Mouse (Mus musculus): ENCODE measurements at regions not wholly inside any gene's neighbourhood (a gene's known extent, or its start where the extent isn't known, plus 50 kb on each side); places are given as distances from the start of the nearest gene placed in this dataset.

DNA sequence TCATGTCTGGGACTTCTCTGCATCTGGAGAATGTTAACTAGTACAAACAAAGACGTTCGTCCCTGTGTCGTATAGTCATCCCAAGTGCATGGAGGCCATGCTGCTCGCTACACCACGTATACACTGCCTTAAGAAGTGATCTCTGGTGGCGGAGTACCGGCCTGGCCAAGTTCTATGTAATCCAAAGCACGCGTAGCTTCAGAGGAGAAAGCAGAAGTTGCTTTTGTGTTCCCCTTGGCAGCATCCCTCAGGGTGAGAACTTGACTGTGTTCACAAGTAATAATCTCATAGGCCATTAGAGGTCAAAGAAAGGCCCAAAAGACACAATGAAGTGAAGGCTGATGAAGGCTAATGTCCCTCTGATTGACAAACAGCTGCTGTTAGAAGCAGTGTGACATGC, 221.7 kb upstream of the Nr4a3 start:
- in situ Hi-C loops (cut with MboI; ENCODE audit: low pct_unique_long_range_greater_than_20kb in 1 of 2, low sequenced_read_pairs in 2 of 2, unreplicated experiment in 1 of 2): no loop called here

DNA sequence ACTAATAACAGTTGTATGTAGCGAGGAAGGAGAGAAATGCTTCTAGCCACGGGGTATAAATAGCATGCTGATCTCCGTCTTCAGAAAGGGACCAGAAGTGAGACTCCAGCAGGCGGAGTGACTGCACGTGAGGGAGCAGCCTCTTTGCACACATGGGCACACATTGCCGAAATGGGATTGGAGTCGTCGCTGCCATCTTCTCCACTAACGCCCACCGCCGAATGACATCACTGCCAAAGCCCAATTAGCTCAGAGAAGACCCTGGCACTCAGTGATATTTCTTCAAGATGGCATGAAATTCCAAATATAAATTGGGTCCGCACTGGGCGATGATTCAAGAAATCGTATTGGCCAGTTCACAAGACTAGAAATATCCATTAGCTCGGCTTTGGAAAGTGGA, 220.9 kb upstream of the Nr4a3 start:
- in situ Hi-C loops (cut with MboI; ENCODE audit: low pct_unique_long_range_greater_than_20kb in 1 of 2, low sequenced_read_pairs in 2 of 2, unreplicated experiment in 1 of 2): no loop called here

DNA sequence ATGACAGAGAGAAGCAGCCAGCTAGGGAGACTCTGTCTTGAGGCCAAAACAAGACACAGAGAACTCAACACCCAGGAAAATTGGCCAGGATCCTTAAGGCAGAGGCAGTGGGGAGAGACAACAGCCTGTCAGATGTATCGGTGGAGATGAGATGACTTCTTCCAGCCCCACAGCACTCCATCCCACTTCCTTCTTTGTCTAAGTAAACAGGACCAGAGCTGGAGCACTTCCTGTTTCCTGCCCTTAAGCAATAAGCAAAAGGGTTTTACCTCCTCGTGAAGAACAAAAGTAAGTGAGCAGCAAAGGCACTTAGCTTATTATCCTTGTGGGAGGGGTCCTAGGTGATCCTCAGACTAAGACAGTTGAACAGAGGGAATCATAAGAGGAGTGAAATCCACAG, 212.0 kb upstream of the Nr4a3 start:
- in situ Hi-C loops (cut with MboI; ENCODE audit: low pct_unique_long_range_greater_than_20kb in 1 of 2, low sequenced_read_pairs in 2 of 2, unreplicated experiment in 1 of 2): no loop called here

DNA sequence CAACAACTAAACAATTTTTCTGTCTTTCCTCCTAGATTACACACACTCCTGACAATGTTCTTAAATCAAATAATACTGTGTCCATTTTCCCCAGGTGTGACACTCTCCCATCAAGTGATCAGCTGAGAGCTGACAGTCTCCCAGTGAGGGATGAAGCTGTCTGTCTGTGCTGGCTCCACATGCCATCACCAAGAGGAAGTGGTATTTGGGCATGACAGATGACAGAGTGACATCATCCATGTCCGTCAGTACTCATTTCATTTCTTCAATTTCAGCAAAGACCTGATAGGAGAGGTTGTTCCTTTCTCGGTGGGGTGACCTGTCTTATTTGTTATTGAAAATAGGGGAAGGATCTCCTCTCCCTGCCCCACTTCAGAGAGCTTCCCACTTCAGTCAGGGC, 206.5 kb upstream of the Nr4a3 start:
- in situ Hi-C loops (cut with MboI; ENCODE audit: low pct_unique_long_range_greater_than_20kb in 1 of 2, low sequenced_read_pairs in 2 of 2, unreplicated experiment in 1 of 2): no loop called here

DNA sequence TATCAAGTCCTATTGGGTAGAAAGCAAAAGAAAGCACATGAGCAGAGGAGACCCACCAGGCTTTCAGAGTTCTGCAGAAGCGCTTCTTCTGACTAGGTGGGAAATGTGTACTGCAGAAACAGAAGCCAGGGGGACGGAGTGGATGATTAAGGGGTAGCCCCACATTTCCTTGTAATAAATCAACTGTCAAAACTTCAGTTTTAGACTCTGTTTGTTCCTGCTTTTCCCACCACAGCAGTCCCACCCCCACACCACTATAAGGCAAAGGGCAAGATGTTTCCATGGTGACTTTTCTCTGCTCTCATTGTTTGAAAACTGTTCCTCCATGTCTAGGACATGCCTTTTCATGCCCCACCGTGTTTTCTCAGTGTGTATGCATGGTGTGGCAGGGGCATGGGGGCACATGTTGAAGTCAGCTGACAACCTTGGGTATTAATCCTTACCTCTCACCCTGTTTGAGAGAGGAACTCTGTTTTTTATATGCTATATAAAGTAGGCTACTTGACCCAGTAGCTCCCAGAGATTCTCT, 202.8 kb upstream of the Nr4a3 start:
- in situ Hi-C loops (cut with MboI; ENCODE audit: low pct_unique_long_range_greater_than_20kb in 1 of 2, low sequenced_read_pairs in 2 of 2, unreplicated experiment in 1 of 2): no loop called here

DNA sequence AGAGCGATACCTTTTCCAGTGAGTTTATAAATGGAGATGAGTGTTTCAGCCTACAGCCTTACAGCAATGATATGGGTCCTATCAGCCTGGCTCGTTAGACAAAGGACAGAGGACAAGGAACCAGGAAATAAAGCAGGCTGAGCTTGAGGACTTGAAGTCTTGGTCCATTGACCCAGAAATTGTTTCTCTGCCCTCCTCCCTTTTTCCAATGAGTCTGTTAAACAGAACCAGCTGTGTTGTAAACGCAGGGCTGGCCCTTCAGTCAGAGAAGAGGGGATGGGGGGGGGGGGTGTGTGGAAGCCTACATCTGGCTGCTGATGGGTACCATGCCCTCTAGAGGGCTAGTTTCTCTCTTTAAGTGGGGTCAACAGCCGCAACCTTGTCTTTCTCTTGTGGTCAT, 199.7 kb upstream of the Nr4a3 start:
- in situ Hi-C loops (cut with MboI; ENCODE audit: low pct_unique_long_range_greater_than_20kb in 1 of 2, low sequenced_read_pairs in 2 of 2, unreplicated experiment in 1 of 2): no loop called here

DNA sequence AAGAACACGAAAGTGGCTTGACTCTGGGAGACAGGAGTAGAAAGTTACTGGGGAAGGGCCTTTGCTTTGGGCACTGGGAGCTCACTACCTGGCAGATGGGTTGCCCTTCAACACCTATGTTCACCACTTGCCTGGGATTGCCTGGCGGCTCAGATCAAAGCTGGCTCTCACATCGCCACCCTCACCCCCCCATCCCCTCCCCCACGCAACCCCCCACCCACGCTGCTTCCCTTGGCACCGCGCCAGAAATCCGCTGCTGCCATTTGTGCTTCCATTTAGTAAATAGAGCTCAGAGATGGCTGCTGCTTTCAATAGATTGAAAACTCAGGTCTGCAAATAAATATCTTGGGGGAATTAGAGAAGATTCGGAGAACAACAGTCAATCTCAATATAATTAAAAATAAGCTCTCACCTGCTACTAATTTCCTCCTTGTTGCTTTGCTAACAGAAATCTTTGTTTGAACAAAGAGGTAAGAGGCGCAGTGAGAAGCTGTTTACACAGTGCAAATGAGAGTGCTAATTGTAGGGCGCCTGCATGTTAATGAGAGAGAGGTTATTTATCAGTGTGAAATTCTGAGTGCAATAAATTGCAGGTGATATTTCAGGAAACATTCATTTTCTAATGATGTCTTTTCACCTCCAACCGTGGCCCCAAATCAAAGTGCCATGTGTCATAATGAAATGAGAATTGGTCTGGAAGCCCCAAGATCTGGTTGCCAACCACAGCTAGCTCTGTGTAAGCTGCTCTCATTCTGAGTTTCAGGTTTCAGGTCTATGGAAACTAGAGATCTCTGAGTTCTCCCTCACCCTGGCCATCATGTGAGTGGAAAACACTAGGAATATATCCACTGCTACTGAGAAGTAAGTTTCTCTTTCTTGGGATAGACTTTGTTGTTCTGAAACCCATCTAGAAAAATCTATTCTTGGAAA, 198.3 kb upstream of the Nr4a3 start:
- in situ Hi-C loops (cut with MboI; ENCODE audit: low pct_unique_long_range_greater_than_20kb in 1 of 2, low sequenced_read_pairs in 2 of 2, unreplicated experiment in 1 of 2): no loop called here

DNA sequence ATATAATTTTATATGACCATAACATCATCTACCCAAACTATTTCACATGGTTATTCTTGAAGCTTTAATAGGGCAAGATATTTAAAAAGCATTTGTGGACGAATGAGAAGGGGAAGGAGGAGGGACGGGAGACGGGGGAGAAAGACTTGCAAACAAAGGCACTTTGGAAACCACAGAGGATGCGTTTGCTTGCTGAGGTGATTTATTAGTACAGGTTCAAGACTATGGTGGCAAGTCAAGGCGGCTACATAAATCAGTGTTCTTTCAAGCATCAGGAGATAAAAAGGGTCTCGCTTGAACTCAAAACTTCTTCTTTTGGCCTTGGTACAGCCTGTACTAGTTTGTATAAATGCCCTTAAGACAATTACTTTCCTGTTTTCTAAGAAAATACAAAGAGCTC, 183.8 kb upstream of the Nr4a3 start:
- in situ Hi-C loops (cut with MboI; ENCODE audit: low pct_unique_long_range_greater_than_20kb in 1 of 2, low sequenced_read_pairs in 2 of 2, unreplicated experiment in 1 of 2): no loop called here

DNA sequence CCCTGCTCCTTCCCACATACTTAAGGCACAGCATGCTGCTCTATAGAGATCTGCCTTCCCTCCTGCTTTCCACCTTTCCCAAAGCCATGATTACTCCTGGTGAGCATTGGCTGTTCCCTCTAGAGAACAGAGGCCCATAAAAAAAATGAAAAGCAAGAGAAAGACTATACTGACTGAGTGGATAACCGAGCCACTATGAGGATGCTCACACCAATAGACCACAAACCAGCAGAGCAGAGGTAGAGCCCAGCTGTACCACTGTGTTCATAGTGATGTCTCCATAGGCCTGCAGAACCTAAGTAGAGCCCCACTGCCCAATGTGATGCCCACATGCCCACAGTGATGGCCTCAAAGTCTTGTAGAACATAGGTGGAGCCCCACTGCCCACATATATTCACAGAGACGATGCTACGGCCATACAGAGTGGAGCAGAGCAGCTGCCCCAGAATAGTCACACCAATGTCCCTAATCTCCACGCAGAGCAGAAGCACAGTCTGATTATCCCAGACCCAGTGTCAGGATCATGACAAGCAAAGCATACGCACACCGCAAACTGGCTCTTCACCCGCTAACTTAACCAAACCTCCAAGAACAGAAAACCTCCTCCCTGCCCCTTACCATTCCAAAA, 174.8 kb upstream of the Nr4a3 start:
- in situ Hi-C loops (cut with MboI; ENCODE audit: low pct_unique_long_range_greater_than_20kb in 1 of 2, low sequenced_read_pairs in 2 of 2, unreplicated experiment in 1 of 2): no loop called here

DNA sequence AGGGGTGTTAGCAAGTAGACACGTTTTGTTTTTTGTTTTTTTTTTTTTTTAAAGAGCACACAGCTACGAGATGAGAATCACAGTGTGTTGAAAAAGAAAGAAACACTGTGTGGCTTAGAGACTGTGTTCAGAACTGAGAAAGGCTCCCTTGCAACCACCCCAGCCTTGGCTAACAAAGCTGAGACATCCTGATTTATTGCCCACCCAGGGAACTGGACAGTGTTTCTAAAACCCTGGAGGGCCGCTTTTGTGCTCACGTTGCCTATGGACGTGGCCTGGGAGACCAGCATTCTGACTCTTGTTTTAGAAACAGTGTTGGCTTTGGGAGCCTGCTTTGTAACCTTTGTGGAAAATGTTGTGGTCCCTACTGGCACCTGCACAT, 174.3 kb upstream of the Nr4a3 start:
- in situ Hi-C loops (cut with MboI; ENCODE audit: low pct_unique_long_range_greater_than_20kb in 1 of 2, low sequenced_read_pairs in 2 of 2, unreplicated experiment in 1 of 2): no loop called here

DNA sequence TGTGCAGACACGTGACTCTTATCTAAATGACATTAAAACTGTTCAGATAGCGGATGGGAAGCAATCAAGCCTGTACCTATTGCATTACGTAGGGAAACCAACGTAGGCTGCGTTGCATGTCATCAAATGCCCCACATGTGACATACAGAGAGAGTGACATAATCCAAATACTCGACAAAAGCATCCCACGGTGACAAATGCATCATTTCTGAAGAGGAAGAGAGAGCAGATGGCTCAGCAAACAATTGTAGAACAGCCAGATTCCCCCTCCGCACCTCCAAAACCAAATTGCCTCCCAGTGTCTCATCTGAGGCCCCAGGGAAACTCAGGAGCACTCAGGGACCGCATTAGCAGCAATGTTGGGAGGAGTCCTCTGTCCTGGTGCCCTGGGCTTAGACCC, 163.4 kb upstream of the Nr4a3 start:
- in situ Hi-C loops (cut with MboI; ENCODE audit: low pct_unique_long_range_greater_than_20kb in 1 of 2, low sequenced_read_pairs in 2 of 2, unreplicated experiment in 1 of 2): no loop called here

DNA sequence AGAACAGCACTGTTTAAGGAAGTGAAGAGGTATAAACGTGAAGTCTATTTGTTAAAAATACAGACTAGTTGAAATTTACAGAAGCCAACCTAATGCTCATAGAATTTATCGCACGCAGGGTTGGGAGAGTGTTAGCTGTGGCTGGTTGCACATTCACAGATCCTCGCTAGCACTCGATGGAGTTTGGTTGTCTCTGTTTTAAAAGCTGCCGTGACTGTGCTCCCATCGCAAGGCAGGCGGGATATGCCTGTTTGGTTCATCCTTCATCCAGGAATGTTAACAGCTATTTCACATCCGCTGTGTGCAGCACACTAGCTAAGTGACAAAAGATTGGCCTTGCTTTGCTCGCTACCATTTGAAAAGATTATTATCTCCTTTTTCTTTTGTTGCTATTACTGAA, 162.9 kb upstream of the Nr4a3 start:
- in situ Hi-C loops (cut with MboI; ENCODE audit: low pct_unique_long_range_greater_than_20kb in 1 of 2, low sequenced_read_pairs in 2 of 2, unreplicated experiment in 1 of 2): no loop called here

DNA sequence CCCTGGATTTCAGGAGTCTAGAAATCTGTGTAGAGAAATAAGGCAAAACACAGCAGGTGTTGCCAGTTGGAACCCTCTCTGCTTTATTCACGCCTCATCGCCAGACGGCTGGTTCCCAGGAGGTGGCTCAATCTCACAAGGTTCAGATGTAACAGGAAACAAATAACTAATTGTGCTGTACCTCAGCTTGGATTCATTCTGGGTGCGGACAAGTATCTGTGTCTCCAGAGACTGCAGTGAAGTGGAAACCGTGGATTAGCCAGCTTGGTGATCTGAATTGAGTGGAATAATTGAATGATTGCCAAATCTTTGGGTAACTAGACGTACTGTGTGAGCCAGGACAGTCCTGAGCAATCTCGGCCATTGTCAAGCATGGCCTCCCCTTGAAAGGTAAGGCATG, 145.4 kb upstream of the Nr4a3 start:
- in situ Hi-C loops (cut with MboI; ENCODE audit: low pct_unique_long_range_greater_than_20kb in 1 of 2, low sequenced_read_pairs in 2 of 2, unreplicated experiment in 1 of 2): no loop called here

DNA sequence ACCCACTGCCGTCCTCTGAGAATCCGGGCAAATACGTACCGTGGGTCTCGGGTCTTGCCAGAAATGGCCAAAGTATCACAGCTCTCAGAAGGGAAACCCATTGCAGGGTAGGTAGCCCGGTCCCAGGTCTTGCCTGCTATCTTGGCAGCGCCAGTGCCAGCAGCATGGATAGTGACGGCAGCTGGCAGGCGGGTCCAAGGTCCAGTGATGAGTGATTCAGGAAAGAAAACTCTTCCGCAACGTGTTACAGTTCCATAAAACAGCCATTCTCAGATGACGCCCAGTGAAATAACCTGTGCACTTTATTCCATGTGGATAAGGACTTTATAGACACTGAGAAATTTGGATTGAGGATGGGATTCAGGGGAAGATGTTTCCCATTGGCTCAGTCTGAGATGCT, 142.2 kb upstream of the Nr4a3 start:
- in situ Hi-C loops (cut with MboI; ENCODE audit: low pct_unique_long_range_greater_than_20kb in 1 of 2, low sequenced_read_pairs in 2 of 2, unreplicated experiment in 1 of 2): loop anchor here (25.0 kb wide), 1 partner anchor 465 kb away; no protein-coding TSS in a partner anchor

DNA sequence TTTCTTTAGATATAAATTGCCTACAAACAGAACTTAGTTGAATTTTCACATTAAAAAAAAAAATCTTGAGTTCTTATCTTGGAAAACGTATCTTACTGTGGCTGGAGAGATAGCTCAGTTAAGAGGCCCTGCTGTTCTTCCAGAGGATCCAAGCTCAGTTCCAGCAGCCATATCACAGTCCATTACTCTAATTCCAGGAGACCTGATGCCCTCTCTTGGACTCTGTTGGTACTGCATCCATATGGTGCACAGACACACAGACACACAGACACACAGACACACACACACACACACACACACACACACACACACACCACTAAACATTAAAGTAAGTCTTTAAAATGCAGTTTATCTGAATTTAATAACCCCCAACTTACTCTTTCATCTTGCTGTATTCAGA, 132.7 kb upstream of the Nr4a3 start:
- in situ Hi-C loops (cut with MboI; ENCODE audit: low pct_unique_long_range_greater_than_20kb in 1 of 2, low sequenced_read_pairs in 2 of 2, unreplicated experiment in 1 of 2): loop anchor here (25.0 kb wide), 1 partner anchor 475 kb away; no protein-coding TSS in a partner anchor

DNA sequence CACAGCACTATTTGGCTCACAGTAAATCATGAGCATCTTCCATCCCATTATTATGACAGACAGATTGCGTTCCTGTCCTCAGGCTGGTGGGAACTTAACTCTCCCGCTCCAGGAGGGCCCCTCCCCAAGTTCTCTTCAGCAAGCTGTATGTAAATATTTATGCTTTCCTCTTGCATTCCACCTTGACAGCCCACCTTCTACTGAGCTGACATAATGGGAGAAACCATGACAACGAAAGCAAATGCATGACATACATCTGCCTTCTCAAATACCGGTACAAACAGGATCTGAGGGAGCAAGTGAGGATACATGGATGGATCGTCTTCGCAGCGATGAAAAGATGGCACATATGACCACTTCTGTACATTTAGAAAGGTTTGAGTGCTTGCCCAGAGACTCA, 125.4 kb upstream of the Nr4a3 start:
- in situ Hi-C loops (cut with MboI; ENCODE audit: low pct_unique_long_range_greater_than_20kb in 1 of 2, low sequenced_read_pairs in 2 of 2, unreplicated experiment in 1 of 2): loop anchor here (25.0 kb wide), 1 partner anchor 482 kb away; no protein-coding TSS in a partner anchor

DNA sequence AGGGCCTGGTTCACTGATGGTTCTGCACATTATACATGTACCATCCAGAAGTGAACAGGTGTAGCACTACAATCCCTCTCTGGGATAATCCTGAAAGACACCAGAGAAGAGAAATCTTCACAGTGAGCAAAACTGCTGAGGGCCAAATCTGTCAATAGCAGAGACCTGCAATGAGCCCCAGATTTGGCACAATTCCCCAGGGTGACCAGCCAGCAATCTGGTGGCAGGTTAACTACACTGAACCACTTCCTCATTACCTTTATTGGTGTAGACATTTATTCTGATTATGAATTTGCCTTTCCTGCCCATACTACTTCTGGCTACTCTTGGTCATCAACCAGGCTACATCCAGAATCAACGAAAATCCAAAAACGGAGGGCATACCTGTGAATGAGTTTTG, 113.5 kb upstream of the Nr4a3 start:
- in situ Hi-C loops (cut with MboI; ENCODE audit: low pct_unique_long_range_greater_than_20kb in 1 of 2, low sequenced_read_pairs in 2 of 2, unreplicated experiment in 1 of 2): no loop called here

DNA sequence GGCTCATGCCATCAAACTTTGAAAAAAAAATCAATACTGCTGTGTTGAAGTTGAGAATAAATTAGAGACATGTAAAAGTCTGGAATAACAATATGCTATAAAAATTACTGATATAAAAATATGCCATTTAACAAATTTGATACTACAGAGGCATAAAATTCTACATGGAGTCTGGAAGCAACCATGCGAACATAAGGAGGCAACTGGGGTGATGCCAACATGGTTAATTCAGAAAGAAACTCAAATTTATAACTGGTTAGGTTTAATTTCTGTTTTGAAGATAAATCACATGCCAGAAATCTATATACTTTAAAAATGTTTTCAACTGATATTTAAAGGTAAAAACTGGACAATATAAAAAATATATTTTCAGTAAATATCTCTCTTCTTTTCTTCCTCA, 111.4 kb upstream of the Nr4a3 start:
- in situ Hi-C loops (cut with MboI; ENCODE audit: low pct_unique_long_range_greater_than_20kb in 1 of 2, low sequenced_read_pairs in 2 of 2, unreplicated experiment in 1 of 2): no loop called here

DNA sequence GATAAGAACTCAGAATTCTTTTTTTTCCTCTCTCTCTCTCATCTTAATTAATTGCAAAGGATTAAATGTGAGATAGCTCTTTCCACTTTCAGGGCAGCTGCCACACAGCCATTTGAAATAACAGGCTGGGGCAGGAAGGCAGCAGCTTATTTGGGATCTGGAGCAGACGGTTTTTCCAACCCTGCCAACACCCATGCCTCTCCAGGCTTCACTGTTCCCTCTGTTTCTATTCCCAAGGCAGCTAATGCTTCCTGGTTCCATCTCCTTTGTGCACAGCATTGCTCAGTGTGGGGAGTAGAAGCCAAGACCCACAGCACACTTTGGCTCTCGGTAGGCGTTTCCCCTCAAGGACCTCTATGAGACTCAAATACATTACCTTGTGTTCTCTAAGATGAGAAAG, 109.4 kb upstream of the Nr4a3 start:
- in situ Hi-C loops (cut with MboI; ENCODE audit: low pct_unique_long_range_greater_than_20kb in 1 of 2, low sequenced_read_pairs in 2 of 2, unreplicated experiment in 1 of 2): no loop called here
